Mouse (Mus musculus): ENCODE measurements around the gene Sh3pxd2a. TPM values are rescaled to one million over a fixed set of nuclear protein-coding genes. Genes with fewer than 3 reads are reported as not detected.
A peak's percentile ranks its signal among the peaks of the same experiment; 100 is the strongest.

The Sh3pxd2a gene
- polyA plus RNA-seq, 1 experiment: 15.5 TPM

DNA sequence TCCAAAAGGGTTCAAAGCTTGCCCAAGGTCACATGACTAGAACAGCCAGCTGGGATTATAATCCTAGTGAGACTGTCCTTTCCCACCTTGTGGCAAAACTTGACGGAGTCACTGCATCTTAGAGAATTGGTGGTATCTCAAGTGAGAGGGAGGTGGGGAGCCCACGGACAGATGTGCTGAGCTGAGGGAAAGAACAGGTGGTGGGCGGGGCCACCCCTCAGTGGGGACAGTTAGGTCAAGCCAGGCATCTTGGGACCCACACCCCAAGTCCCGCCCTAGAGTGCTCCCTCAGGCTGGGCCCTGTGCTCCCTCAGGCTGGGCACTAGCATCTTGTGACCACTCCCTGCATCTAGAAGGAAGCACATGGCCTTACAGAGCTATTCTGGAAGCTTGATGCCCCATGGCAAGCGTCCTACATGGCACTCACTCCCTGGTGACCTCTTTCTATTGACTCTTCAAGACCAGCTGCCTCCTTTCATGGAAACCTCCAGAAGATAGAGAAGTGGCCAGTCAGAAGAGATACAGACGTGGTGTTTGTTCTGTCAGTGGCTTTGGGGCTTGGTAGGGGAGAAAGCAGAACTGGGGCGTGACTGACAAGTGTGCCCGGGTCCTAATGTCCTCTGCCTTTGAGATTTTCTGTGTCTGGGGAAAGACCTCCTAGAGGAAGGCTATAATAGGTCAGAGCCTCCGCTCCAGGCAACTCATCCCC is 24.3 kb downstream of the Sh3pxd2a start:
- 93% methylated on average over 9 of the region's 9 CpGs for WGBS
- H3K36me3 ChIP-seq (ENCODE audit: control insufficient read depth, insufficient read depth, low read length): no peaks in the 10 kb centered on the region
- TF ChIP-seq POLR2A (IDR thresholded peaks at IDR 0.05; ENCODE audit: low read depth, low read length) (no peak), CTCF (conservative IDR thresholded peaks at IDR 0.05; ENCODE audit: insufficient read depth, insufficient read length, low read depth, low read length) (no peak)
- H3K27me3 ChIP-seq (replicated peaks; ENCODE audit: control insufficient read depth, insufficient read depth, low read length): no peaks in the 10 kb centered on the region
- DNase-seq: no peak
- no peak overlapping the region for H3K27ac ChIP-seq (ENCODE audit: insufficient read depth, low read depth, low read length)
- no peak overlapping the region for H3K4me3 ChIP-seq (ENCODE audit: insufficient read depth, low read depth, low read length)
- H3K4me1 ChIP-seq (ENCODE audit: control insufficient read depth, insufficient read depth, low read length): no peaks in the 10 kb centered on the region

DNA sequence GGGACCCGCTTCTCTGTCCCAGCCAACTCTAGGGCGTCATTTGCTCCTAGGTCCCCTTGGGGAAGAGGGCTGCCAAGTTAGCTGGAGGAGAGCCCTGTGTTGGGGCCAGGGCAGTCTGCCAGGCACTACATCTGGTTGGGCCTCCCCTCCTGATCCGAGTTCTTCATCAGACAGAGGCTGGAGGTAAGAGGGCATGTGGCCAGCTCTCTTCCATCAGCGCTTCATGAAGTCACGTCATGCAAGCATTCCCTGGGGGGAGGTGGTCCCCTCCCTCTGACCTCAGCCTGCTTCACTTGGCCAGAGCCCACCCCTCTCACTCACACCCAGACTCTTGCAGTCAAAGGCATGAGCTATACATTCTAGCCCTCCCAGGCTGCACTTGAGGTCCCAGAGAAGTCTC is 25.8 kb downstream of the Sh3pxd2a start:
- no peaks in the 10 kb centered on the region for H3K27me3 ChIP-seq (replicated peaks; ENCODE audit: control insufficient read depth, insufficient read depth, low read length)
- H3K36me3 ChIP-seq (ENCODE audit: control insufficient read depth, insufficient read depth, low read length): no peaks in the 10 kb centered on the region
- 37% methylated on average over 5 of the region's 5 CpGs for WGBS
- H3K4me1 ChIP-seq (ENCODE audit: control insufficient read depth, insufficient read depth, low read length): no peaks in the 10 kb centered on the region
- TF ChIP-seq POLR2A (IDR thresholded peaks at IDR 0.05; ENCODE audit: low read depth, low read length): no peak
- no peak overlapping the region for H3K4me3 ChIP-seq (ENCODE audit: insufficient read depth, low read depth, low read length)
- no peak overlapping the region for H3K27ac ChIP-seq (ENCODE audit: insufficient read depth, low read depth, low read length)
- peak; percentile 51 for DNase-seq

DNA sequence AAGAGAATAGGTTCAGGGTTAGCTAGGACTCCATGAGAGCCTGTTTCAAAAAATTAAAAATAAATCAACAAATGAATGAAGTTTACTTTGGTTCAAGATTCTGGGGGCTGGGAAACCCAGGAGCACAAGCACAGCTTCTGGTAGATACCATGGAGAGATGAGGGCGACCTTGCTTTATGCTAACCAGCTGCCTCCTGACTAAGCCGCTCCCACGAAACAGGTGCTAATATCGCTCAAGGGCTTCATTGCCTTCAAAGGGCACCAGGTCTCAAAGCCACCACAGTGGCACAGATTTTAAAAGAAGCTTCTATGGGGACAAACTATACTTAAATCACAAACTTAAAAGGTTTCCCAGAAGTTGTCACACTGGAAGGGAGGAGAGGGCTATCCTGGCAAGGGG is 27.2 kb downstream of the Sh3pxd2a start:
- Histone ChIP-seq H3K4me3 (ENCODE audit: insufficient read depth, low read depth, low read length) (no peak overlapping the region), H3K27ac (ENCODE audit: insufficient read depth, low read depth, low read length) (no peak overlapping the region), H3K4me1 (ENCODE audit: control insufficient read depth, insufficient read depth, low read length) (no peaks in the 10 kb centered on the region), H3K36me3 (ENCODE audit: control insufficient read depth, insufficient read depth, low read length) (no peaks in the 10 kb centered on the region), H3K27me3 (replicated peaks; ENCODE audit: control insufficient read depth, insufficient read depth, low read length) (no peaks in the 10 kb centered on the region)
- 63% methylated on average over 4 of the region's 4 CpGs for WGBS
- no peak for DNase-seq
- TF ChIP-seq CTCF (conservative IDR thresholded peaks at IDR 0.05; ENCODE audit: insufficient read depth, insufficient read length, low read depth, low read length): no peak
- TF ChIP-seq POLR2A (IDR thresholded peaks at IDR 0.05; ENCODE audit: low read depth, low read length): no peak

DNA sequence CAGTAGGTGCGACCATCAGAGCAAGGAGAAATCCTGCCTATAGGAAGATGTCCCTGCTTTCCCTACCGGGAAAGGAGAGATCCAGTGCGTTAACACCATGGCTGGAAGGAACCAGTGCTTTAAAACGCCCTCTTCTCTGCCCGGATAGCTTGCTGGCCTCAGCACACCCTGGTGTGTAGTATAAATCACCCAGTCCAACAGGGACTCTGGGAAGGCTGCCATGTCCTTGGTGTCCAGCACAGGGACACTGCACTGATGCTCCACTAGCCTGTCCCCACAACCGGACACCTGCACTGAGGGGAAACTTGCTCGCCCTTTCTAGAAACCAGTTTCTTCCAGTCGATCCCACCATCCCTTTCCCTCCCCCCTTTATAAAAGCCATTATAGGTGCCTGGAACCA is 28.0 kb downstream of the Sh3pxd2a start:
- Histone ChIP-seq H3K36me3 (ENCODE audit: control insufficient read depth, insufficient read depth, low read length) (no peaks in the 10 kb centered on the region), H3K27me3 (replicated peaks; ENCODE audit: control insufficient read depth, insufficient read depth, low read length) (no peaks in the 10 kb centered on the region), H3K4me1 (ENCODE audit: control insufficient read depth, insufficient read depth, low read length) (no peaks in the 10 kb centered on the region), H3K4me3 (ENCODE audit: insufficient read depth, low read depth, low read length) (no peak overlapping the region), H3K27ac (ENCODE audit: insufficient read depth, low read depth, low read length) (no peak overlapping the region)
- no peak for DNase-seq
- 73% methylated on average over 8 of the region's 8 CpGs for WGBS
- TF ChIP-seq CTCF (conservative IDR thresholded peaks at IDR 0.05; ENCODE audit: insufficient read depth, insufficient read length, low read depth, low read length) (no peak), POLR2A (IDR thresholded peaks at IDR 0.05; ENCODE audit: low read depth, low read length) (no peak)

DNA sequence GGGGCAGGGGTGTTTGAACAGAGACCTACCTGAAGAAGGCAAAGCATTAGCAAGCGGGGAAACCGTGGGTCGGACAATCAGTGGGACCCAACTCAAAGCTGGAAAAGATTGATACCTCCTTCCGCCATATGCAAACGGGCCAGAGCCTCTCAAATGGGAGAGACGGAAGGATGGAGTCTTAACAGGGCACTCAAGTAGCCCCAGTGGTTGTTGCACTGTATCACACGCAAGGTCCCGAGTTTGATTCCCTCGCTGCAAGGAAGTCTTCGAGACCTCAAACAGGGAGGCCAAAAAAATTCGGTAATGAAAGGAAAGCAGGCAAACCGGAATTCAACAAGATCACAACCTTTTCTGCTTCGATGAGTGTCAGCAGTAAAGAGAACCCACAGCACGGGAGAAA is 29.5 kb downstream of the Sh3pxd2a start:
- TF ChIP-seq POLR2A (IDR thresholded peaks at IDR 0.05; ENCODE audit: low read depth, low read length): no peak
- no peak for TF ChIP-seq CTCF (conservative IDR thresholded peaks at IDR 0.05; ENCODE audit: insufficient read depth, insufficient read length, low read depth, low read length)
- Histone ChIP-seq H3K4me3 (ENCODE audit: insufficient read depth, low read depth, low read length) (no peak overlapping the region), H3K27me3 (replicated peaks; ENCODE audit: control insufficient read depth, insufficient read depth, low read length) (no peaks in the 10 kb centered on the region), H3K4me1 (ENCODE audit: control insufficient read depth, insufficient read depth, low read length) (no peaks in the 10 kb centered on the region), H3K27ac (ENCODE audit: insufficient read depth, low read depth, low read length) (no peak overlapping the region), H3K36me3 (ENCODE audit: control insufficient read depth, insufficient read depth, low read length) (no peaks in the 10 kb centered on the region)
- DNase-seq: no peak
- WGBS: 97% methylated on average over 14 of the region's 14 CpGs

DNA sequence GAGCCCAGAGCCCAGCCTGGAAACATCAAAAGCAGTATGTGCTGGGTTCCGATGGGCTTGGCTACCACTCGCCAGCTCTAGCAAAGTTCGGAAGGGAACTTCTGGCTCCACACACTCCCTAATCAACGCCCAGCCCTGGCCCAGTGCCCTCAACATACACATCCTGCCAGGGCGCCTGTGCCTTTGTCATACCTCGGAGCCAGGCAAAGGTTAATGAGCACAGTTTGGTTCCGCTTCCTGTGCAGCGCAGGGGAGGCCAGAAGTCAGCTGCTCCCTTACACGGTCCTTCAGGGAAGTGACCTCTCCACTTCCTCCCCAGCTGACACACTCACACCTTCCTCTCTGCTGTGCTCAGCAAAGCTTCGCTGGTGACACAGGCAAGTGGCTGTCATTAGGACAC is 31.9 kb downstream of the Sh3pxd2a start:
- no peak overlapping the region for H3K27ac ChIP-seq (ENCODE audit: insufficient read depth, low read depth, low read length)
- H3K27me3 ChIP-seq (replicated peaks; ENCODE audit: control insufficient read depth, insufficient read depth, low read length): no peaks in the 10 kb centered on the region
- H3K4me1 ChIP-seq (ENCODE audit: control insufficient read depth, insufficient read depth, low read length): 0 out of 2 replicates have a peak, but pooled peaks cover 3% of the 10 kb centered on the region
- 35% methylated on average over 10 of the region's 10 CpGs for WGBS
- H3K4me3 ChIP-seq (ENCODE audit: insufficient read depth, low read depth, low read length): no peak overlapping the region
- peak; percentile 47 for DNase-seq
- no peaks in the 10 kb centered on the region for H3K36me3 ChIP-seq (ENCODE audit: control insufficient read depth, insufficient read depth, low read length)
- TF ChIP-seq POLR2A (IDR thresholded peaks at IDR 0.05; ENCODE audit: low read depth, low read length): no peak
- TF ChIP-seq CTCF (conservative IDR thresholded peaks at IDR 0.05; ENCODE audit: insufficient read depth, insufficient read length, low read depth, low read length): no peak

DNA sequence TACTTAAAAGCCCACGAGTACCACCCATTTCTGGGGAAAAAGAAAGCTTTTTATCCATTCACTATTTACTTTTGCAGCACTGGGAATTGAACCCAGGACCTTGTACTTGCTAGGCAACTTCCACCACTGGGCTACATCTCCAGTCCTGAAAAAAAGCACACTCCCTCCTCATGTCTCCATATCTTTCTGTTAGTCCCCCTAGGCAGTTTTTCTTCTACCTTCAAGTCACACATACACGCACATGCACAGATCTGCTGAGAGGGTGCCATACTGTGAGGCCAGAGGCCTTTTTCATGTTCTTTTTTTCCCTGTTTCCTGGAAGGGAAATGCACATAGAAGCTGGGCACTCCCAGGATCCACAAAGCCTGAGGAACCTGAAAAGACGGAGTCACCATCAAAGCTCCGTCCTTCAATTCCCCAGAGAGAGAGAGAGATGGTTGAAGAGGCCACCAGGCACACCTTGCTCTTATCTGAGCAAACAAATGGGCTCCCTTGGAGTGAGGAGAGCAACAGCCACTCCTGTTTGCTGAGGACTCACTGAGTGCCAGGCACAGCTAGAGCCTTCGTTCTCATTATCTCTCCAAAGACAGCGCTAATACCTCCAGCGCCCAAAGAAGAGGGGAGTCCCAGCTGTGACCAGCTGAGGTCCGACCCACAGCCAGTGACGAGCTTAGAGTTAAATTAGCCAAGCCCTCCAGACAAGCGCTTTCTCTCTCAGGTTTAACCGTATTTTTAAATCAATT is 32.8 kb downstream of the Sh3pxd2a start:
- no peak overlapping the region for H3K27ac ChIP-seq (ENCODE audit: insufficient read depth, low read depth, low read length)
- no peak overlapping the region for H3K4me3 ChIP-seq (ENCODE audit: insufficient read depth, low read depth, low read length)
- TF ChIP-seq POLR2A (IDR thresholded peaks at IDR 0.05; ENCODE audit: low read depth, low read length) (no peak), CTCF (conservative IDR thresholded peaks at IDR 0.05; ENCODE audit: insufficient read depth, insufficient read length, low read depth, low read length) (no peak)
- H3K27me3 ChIP-seq (replicated peaks; ENCODE audit: control insufficient read depth, insufficient read depth, low read length): no peaks in the 10 kb centered on the region
- no peaks in the 10 kb centered on the region for H3K36me3 ChIP-seq (ENCODE audit: control insufficient read depth, insufficient read depth, low read length)
- WGBS: 93% methylated on average over 11 of the region's 11 CpGs
- 0 out of 2 replicates have a peak, but pooled peaks cover 3% of the 10 kb centered on the region for H3K4me1 ChIP-seq (ENCODE audit: control insufficient read depth, insufficient read depth, low read length)
- DNase-seq: no peak
